Mouse (Mus musculus) thymus, postnatal 14 days (tissue): ENCODE results near the gene Tmed6.
"Not testable (repeated sequence)": the region's sequence is repeated elsewhere in the genome, so short reads cannot be mapped to it uniquely, and the experiment has no call there.

ENCODE experiments used
- DNase-seq: peaks from one replicate; pipeline ENCODE4 v3.0.0; 2021

Tmed6 gene

GRCm38 (mm10) chr8:107073706-107074105 lies 8.3 kb upstream of the Tmed6 start:
- DNase-seq: no peak

- DNase-seq: no peak
Observed at GRCm38 (mm10) chr8:107062613-107063012, 2.8 kb downstream of the Tmed6 start.

GRCm38 (mm10) chr8:107056973-107057369 lies 8.5 kb downstream of the Tmed6 start:
- DNase-seq: no peak

GRCm38 (mm10) chr8:107056076-107056972 lies 9.1 kb downstream of the Tmed6 start, which contains the start of the genes Cog8 and Nip7:
TSS of gene Cog8 (minus strand) at chr8:107056689.
TSS of gene Nip7 (plus strand) at chr8:107056877.
- peak; percentile 95 for DNase-seq

GRCm38 (mm10) chr8:107052046-107052445 lies 13.4 kb downstream of the Tmed6 start:
- no peak for DNase-seq

- DNase-seq: no peak
Observed at GRCm38 (mm10) chr8:107049480-107049879, 16.0 kb downstream of the Tmed6 start.

GRCm38 (mm10) chr8:107048061-107048941 lies 17.1 kb downstream of the Tmed6 start, which contains the start of gene Pdf:
TSS of gene Pdf (minus strand) at chr8:107048614.
- DNase-seq: peak; percentile 84

- DNase-seq: no peak
Observed at GRCm38 (mm10) chr8:107046976-107047375, 18.5 kb downstream of the Tmed6 start.

- no peak for DNase-seq
Observed at GRCm38 (mm10) chr8:107045478-107045877, 20.0 kb downstream of the Tmed6 start.

GRCm38 (mm10) chr8:107040632-107041031 lies 24.8 kb downstream of the Tmed6 start:
- DNase-seq: no peak

GRCm38 (mm10) chr8:107036626-107037025 lies 28.8 kb downstream of the Tmed6 start:
- no peak for DNase-seq

GRCm38 (mm10) chr8:107035641-107036040 lies 29.8 kb downstream of the Tmed6 start:
- no peak for DNase-seq

- DNase-seq: not testable (repeated sequence)
Observed at GRCm38 (mm10) chr8:107033609-107034008, 31.8 kb downstream of the Tmed6 start.

- no peak for DNase-seq
Observed at GRCm38 (mm10) chr8:107031577-107032090, 33.8 kb downstream of the Tmed6 start.

GRCm38 (mm10) chr8:107030650-107031576 lies 34.5 kb downstream of the Tmed6 start, which contains the start of gene Vps4a:
TSS of gene Vps4a (plus strand) at chr8:107031222.
- peak; percentile 97 for DNase-seq

- no peak for DNase-seq
Observed at GRCm38 (mm10) chr8:107030058-107030457, 35.4 kb downstream of the Tmed6 start.

- no peak for DNase-seq
Observed at GRCm38 (mm10) chr8:107029310-107029709, 36.1 kb downstream of the Tmed6 start.

- no peak for DNase-seq
Observed at GRCm38 (mm10) chr8:107023479-107023878, 42.0 kb downstream of the Tmed6 start.

GRCm38 (mm10) chr8:107014915-107015314 lies 50.5 kb downstream of the Tmed6 start:
- no peak for DNase-seq

- DNase-seq: no peak
Observed at GRCm38 (mm10) chr8:107012666-107013065, 52.8 kb downstream of the Tmed6 start.
